Mouse (Mus musculus) cerebellum, adult (tissue): ENCODE measurements around the gene Vmn1r170.
"Not testable (repeated sequence)": the region's sequence is repeated elsewhere in the genome, so short reads cannot be mapped to it uniquely, and the experiment has no call there.

Experiments
- ATAC-seq: cut with Nextera tagmentation; 2 replicates; pipeline ENCODE4 v1.9.2; 2017; ENCODE audit warnings: mild to moderate bottlenecking, moderate library complexity, mixed read lengths; ENCODE audit not compliant: insufficient number of reproducible peaks, low FRiP score, low TSS enrichment

Gene Vmn1r170

GRCm38 (mm10) chr7:23605875-23606274 is at the start of gene Vmn1r170:
Gene Vmn1r170 (plus strand): TSS chr7:23606175.
- ATAC-seq = not testable (repeated sequence)

GRCm38 (mm10) chr7:23575226-23575625 is 30.7 kb upstream of the Vmn1r170 start, which contains the start of gene Vmn1r169:
Gene Vmn1r169 (plus strand): TSS chr7:23575526.
- not testable (repeated sequence) for ATAC-seq

DNA sequence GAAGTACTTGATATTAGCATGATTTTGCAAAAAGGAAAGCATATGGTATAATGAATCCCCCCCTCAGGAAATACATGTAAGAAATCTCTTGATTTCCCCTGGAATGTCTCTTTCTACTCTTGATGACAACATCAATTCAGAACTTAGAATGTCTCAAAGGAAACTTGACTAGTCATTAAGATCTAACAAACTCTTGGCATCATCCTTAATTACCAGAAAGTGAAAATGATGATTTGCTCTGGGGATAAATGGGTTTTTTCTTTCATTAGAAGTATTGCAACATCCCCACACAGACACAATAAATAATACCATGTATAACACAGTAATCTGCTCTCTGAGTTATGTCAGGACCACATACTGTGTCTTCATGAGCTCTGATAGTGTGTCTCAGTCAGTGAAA is 24.4 kb downstream of the Vmn1r170 start, which contains the start of gene Vmn1r171:
Gene Vmn1r171, plus strand, starts transcription at position 301 of the 400 bp plus-strand sequence.
- ATAC-seq = no peak
